Mouse (Mus musculus) intestine, embryonic 14.5 days (tissue): ENCODE measurements around the gene Pard3. TPM values are rescaled to one million over a fixed set of nuclear protein-coding genes. Genes with fewer than 3 reads are reported as not detected.

Source experiments
- ATAC-seq: fragments of 200-750 bp; cut with Nextera tagmentation; replicated peaks from 2 replicates; pipeline ENCODE4 v1.8.0; 2017; ENCODE audit warnings: low read depth, moderate number of reproducible peaks, moderate TSS enrichment, moderate library complexity; ENCODE audit not compliant: low FRiP score, low TSS enrichment
- DNase-seq: peaks from one replicate; pipeline ENCODE4 v3.0.0-alpha.2; 2018; ENCODE audit warnings: low spot score
- H3K27ac ChIP-seq: fragments of 300-500 bp; sonication (generic); 2 replicates; pipeline ENCODE4 v1.5.1; 2014; ENCODE audit warnings: low read depth, mild to moderate bottlenecking, control low read depth
- H3K27me3 ChIP-seq: fragments of 300-500 bp; sonication (generic); replicated peaks from 2 replicates; pipeline ENCODE4 v1.6.1; 2014; ENCODE audit warnings: low read length, control low read depth; ENCODE audit not compliant: control insufficient read depth, insufficient read depth
- H3K36me3 ChIP-seq: fragments of 300-500 bp; sonication (generic); 2 replicates; pipeline ENCODE4 v1.6.1; 2014; ENCODE audit warnings: low read length, control low read depth; ENCODE audit not compliant: control insufficient read depth, insufficient read depth
- H3K4me1 ChIP-seq: fragments of 300-500 bp; sonication (generic); replicated peaks from 2 replicates; pipeline ENCODE4 v1.6.1; 2014; ENCODE audit warnings: low read length, control low read depth, mixed read lengths; ENCODE audit not compliant: control insufficient read depth, insufficient read depth
- H3K4me2 ChIP-seq: fragments of 300-500 bp; sonication (generic); 2 replicates; pipeline ENCODE4 v1.6.1; 2014; ENCODE audit warnings: low read length
- H3K4me3 ChIP-seq: fragments of 300-500 bp; sonication (generic); 2 replicates; pipeline ENCODE4 v1.5.1; 2014; ENCODE audit warnings: low read depth, low read length, control low read depth, mixed read lengths
- H3K9ac ChIP-seq: fragments of 300-500 bp; sonication (generic); 2 replicates; pipeline ENCODE4 v1.6.1; 2014; ENCODE audit warnings: mild to moderate bottlenecking, low read length
- H3K9me3 ChIP-seq: fragments of 300-500 bp; sonication (generic); 2 replicates; pipeline ENCODE4 v1.6.1; 2016; ENCODE audit warnings: low read length, control low read depth; ENCODE audit not compliant: control insufficient read depth
- WGBS: fragments of 180-500 bp; shearing (Covaris S2); extraction: QIAGEN DNeasy Blood & Tissue Kit; methylation state at CpG from one replicate; pipeline ENCODE4 v1.1.7; 2014; 5-methylcytosine and 5-hydroxymethylcytosine counted together
- polyA plus RNA-seq: library from polyadenylated mRNA; unstranded; fragments of >200 nt; fragmentation: Nextera tagmentation; extraction: Ambion mirVana; gene quantifications from 2 replicates; pipeline ENCODE4 v1.2.1, GENCODE M21; 2014

The Pard3 gene
- polyA plus RNA-seq, 1 experiment from 2014 or later: 36.6 TPM

DNA sequence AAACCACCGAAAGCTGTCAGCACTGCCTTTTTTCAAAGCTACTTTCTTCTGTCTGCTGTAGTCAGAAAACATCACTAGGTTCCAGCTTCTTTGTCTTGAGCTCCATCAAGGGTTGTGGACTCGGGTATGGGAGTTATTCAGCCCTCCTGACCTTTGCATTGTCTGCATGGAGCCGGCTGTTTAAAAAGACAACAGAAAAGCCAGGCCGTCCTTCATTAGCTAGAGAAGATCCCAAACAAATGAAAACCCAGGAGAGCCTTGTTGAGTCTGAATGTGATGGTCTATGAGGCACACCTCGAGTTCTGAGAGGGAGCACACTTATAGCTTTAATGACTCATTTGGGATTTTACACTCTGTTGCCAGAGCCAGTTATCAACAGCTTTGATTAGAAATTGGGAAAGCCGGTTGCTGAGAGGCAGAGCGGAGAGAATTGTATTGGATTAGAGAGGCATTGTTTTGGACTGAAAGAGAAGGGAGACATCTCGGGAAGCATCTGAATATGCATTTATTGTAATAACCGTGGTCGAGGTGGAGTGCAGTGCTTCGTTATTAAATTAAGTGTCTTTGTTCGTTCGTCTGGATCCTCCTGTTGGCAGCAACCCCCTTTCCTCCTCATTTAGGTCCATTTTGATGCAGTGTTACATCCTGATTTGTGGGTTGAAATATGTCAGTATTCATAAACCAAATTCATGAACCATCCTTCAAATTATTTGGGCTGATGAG is 435.5 kb downstream of the Pard3 start:
- WGBS: 65% methylated on average over 13 of the region's 13 CpGs
- ATAC-seq (no peak), DNase-seq (no peak)
- Histone ChIP-seq H3K27me3 (no peaks in the 10 kb centered on the region), H3K4me2 (peak overlapping the region; percentile 42), H3K4me3 (no peak overlapping the region), H3K4me1 (peaks cover 8% of the 10 kb centered on the region; the same call in 1 of the 2 replicates), H3K36me3 (no peaks in the 10 kb centered on the region), H3K27ac (no peak overlapping the region), H3K9me3 (no peaks in the 10 kb centered on the region), H3K9ac (no peak overlapping the region)

DNA sequence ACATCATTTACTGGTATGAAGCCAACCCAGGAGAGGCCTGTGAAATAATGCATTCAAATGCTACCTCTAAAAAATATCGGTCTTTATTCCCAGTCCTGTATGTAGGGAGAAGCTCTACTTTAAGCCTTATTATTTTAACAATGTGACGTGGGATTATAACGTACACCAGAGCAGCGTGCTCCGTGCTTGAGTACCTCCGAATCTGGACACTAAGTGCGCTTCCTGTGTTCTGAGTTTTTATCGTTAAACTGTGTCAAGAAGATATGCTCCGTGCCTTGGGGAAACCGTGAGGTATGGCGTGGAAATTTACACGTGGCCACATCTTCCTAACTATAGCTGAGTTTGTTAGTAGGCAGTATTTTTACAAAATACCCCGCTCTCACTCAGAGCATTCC is 436.0 kb downstream of the Pard3 start:
- H3K36me3 ChIP-seq: no peaks in the 10 kb centered on the region
- WGBS: 42% methylated on average over 13 of the region's 13 CpGs
- H3K9me3 ChIP-seq: no peaks in the 10 kb centered on the region
- peak overlapping the region; percentile 10; the same call in 1 of the 2 replicates for H3K4me3 ChIP-seq
- no peak for DNase-seq
- H3K4me1 ChIP-seq: peaks cover 8% of the 10 kb centered on the region; the same call in 1 of the 2 replicates
- no peak overlapping the region for H3K9ac ChIP-seq
- no peaks in the 10 kb centered on the region for H3K27me3 ChIP-seq
- H3K4me2 ChIP-seq: peak overlapping the region; percentile 42
- ATAC-seq: no peak
- H3K27ac ChIP-seq: 0 out of 2 replicates have a peak overlapping the region, but pooled peaks have one; percentile 43

DNA sequence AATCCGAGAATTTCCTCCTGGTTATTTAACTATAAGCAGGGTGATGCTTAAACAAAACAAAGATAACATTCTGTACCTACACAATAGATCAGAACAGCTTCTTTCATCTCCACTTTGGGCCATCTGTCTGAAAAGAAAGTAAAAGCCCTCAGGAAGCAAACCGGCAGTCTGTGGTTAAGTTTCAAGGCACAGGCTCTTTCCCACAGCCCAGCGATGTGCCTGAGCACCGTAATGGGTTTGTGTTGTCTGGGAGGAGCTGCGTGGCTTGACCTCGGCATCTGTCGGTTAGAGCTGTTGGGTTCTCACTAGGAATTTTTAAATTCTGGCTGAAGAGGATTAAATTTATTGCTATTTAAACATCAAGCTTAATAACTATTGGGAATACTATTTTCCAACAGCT is 436.5 kb downstream of the Pard3 start:
- H3K4me3 ChIP-seq: peak overlapping the region; percentile 10; the same call in 1 of the 2 replicates
- H3K4me2 ChIP-seq: peak overlapping the region; percentile 42
- H3K36me3 ChIP-seq: no peaks in the 10 kb centered on the region
- DNase-seq (no peak), ATAC-seq (no peak)
- peaks cover 8% of the 10 kb centered on the region; the same call in 1 of the 2 replicates for H3K4me1 ChIP-seq
- H3K27ac ChIP-seq: 0 out of 2 replicates have a peak overlapping the region, but pooled peaks have one; percentile 43
- 17% methylated on average over 7 of the region's 7 CpGs for WGBS
- H3K9ac ChIP-seq: no peak overlapping the region
- no peaks in the 10 kb centered on the region for H3K9me3 ChIP-seq
- no peaks in the 10 kb centered on the region for H3K27me3 ChIP-seq

DNA sequence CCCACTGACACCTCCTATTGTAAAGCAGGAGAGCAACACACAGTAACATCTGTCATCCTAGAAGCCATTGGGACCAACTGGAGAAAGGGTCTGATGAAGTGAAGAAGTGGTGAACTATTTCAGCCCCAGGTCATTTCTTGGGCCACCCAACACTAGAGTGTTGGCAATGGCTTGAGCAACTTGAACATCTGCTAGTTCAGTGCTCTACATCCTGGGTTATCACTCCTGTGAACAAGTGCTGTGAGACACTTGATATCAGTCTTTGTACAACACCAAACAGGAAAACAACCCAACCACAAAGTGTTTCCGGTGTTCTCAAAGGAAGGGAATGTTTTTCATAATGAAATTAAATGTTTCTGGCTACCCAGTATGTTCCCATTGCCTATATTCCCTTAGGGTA is 438.1 kb downstream of the Pard3 start:
- peaks cover 8% of the 10 kb centered on the region; the same call in 1 of the 2 replicates for H3K4me1 ChIP-seq
- no peak overlapping the region for H3K4me2 ChIP-seq
- H3K9ac ChIP-seq: no peak overlapping the region
- no peak overlapping the region for H3K27ac ChIP-seq
- no peaks in the 10 kb centered on the region for H3K9me3 ChIP-seq
- no peaks in the 10 kb centered on the region for H3K27me3 ChIP-seq
- ATAC-seq: no peak
- no peak for DNase-seq
- H3K36me3 ChIP-seq: no peaks in the 10 kb centered on the region
- H3K4me3 ChIP-seq: no peak overlapping the region
- 87% methylated on average over 1 of the region's 1 CpGs for WGBS

DNA sequence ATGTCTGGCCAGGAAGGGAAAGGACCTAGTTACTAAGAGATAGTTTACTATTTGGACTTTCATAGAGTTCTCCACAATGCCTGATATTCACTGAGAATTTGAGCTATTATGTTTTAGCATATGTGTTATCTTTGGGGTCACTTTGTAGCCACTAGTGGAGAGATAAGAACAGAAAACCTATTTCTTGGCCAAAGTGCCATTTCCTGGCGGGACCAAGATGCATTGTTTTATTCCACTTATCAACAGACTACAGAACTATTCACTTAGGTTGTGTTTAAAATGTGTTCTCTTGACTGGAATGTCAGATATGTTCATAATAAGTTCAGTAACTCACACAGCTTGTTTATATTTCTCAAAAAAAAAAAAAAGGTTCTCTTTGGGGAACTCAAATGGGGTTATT is 441.6 kb downstream of the Pard3 start:
- no peak for ATAC-seq
- Histone ChIP-seq H3K4me1 (no peaks in the 10 kb centered on the region), H3K4me3 (no peak overlapping the region), H3K27ac (no peak overlapping the region), H3K9ac (no peak overlapping the region), H3K9me3 (no peaks in the 10 kb centered on the region), H3K36me3 (no peaks in the 10 kb centered on the region), H3K4me2 (no peak overlapping the region), H3K27me3 (no peaks in the 10 kb centered on the region)
- 78% methylated on average over 1 of the region's 1 CpGs for WGBS
- DNase-seq: no peak

DNA sequence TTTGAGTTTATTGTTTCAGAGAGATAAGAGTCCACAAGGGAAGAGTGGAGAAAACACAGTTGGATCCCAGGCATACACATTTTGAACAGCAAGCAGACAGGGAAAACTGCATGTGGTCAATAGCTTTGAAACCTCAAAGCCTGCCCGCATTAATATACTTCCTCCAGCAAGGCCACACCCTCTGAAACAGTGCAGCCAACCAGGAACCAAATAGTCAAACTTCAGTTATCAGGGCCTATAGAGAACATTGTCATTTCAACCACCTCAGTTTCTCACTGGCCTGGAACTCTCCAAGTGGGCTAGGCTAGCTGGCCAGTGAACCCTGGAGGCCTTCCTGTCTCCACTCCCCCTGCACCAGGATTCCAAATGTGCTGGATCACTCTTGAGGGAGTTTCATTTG is 442.6 kb downstream of the Pard3 start:
- no peak for DNase-seq
- Histone ChIP-seq H3K9ac (no peak overlapping the region), H3K4me3 (no peak overlapping the region), H3K4me2 (no peak overlapping the region), H3K9me3 (no peaks in the 10 kb centered on the region), H3K4me1 (no peaks in the 10 kb centered on the region), H3K27me3 (no peaks in the 10 kb centered on the region), H3K27ac (no peak overlapping the region), H3K36me3 (no peaks in the 10 kb centered on the region)
- 87% methylated on average over 1 of the region's 1 CpGs for WGBS
- no peak for ATAC-seq

DNA sequence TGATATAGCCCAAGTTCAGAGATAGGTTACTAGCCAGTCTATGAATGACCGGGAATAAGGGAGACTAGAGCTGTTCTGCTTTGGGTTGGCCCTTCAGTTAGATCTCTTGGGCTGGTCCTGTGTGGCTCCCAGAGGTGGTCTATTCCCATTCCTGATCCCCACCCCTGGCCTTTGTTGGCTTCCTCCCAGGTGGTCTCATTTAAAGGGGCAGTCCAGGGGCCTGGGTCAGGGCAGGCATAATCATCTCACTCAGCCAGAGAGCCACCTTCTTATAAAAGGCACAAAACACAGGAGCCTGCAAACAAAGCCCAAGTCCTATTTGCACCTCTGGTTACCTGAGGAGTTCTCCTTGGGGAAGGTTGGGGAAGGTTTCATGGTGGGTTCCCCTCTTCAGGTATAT is 447.6 kb downstream of the Pard3 start:
- no peak overlapping the region for H3K4me2 ChIP-seq
- no peak overlapping the region for H3K27ac ChIP-seq
- no peaks in the 10 kb centered on the region for H3K9me3 ChIP-seq
- H3K27me3 ChIP-seq: no peaks in the 10 kb centered on the region
- H3K4me3 ChIP-seq: no peak overlapping the region
- ATAC-seq (no peak), DNase-seq (no peak)
- no peak overlapping the region for H3K9ac ChIP-seq
- H3K36me3 ChIP-seq: no peaks in the 10 kb centered on the region
- 100% methylated on average over 1 of the region's 1 CpGs for WGBS
- peaks cover 10% of the 10 kb centered on the region; the same call in 1 of the 2 replicates for H3K4me1 ChIP-seq

DNA sequence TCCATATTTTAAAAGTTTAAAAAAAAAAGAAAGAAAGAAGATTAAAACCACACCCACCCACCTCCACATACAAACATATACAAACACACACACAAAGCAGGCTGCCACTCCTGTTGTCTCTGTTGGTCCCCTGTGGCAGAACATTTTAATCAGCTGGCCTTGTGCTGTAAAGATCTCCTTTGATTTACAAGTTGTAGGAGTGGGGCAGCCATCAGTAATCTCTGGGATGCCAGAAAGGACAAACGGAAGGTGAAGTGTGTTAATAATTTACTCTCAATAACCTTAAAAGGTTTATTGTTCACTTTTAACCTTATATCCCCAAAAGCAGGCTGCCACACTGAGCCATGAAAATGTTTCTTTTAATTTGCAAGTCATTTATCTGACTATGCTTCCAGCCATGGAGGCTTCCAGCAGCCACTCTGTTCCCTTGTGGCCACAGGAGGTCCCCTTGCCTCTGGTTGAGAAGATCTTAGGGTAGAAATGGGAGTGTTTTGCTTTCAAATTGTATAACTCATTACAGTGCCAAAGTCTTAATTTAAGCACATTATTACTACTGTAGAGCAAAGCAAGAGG is 448.4 kb downstream of the Pard3 start:
- no peaks in the 10 kb centered on the region for H3K27me3 ChIP-seq
- DNase-seq (no peak), ATAC-seq (no peak)
- H3K4me2 ChIP-seq: no peak overlapping the region
- WGBS: 50% methylated on average over 1 of the region's 1 CpGs
- no peak overlapping the region for H3K27ac ChIP-seq
- H3K36me3 ChIP-seq: no peaks in the 10 kb centered on the region
- no peaks in the 10 kb centered on the region for H3K9me3 ChIP-seq
- no peak overlapping the region for H3K4me3 ChIP-seq
- H3K9ac ChIP-seq: no peak overlapping the region
- peaks cover 10% of the 10 kb centered on the region; the same call in 1 of the 2 replicates for H3K4me1 ChIP-seq

DNA sequence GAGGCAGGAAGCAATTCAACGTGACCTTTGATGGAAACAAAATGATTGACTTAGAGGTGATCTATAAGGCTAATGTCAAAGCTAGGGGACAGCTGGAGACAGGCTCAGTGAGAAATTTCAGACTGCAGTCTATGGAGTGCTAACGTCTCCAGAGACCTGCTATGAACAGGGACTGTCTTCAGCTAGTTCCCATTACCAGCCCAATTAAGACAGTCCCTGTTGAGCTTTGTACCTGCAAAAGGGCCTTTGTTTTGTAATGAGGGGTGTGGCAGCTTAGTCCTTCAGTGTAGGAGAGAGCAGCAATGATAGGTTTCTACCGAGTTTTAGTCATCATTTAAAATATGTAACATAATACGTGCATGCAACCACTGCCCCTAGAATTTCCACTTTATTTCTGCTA is 448.9 kb downstream of the Pard3 start:
- H3K36me3 ChIP-seq: no peaks in the 10 kb centered on the region
- DNase-seq (no peak), ATAC-seq (no peak)
- H3K27ac ChIP-seq: no peak overlapping the region
- no peaks in the 10 kb centered on the region for H3K9me3 ChIP-seq
- H3K27me3 ChIP-seq: no peaks in the 10 kb centered on the region
- no peak overlapping the region for H3K4me2 ChIP-seq
- WGBS: 49% methylated on average over 4 of the region's 4 CpGs
- H3K4me3 ChIP-seq: no peak overlapping the region
- peaks cover 10% of the 10 kb centered on the region; the same call in 1 of the 2 replicates for H3K4me1 ChIP-seq
- H3K9ac ChIP-seq: no peak overlapping the region
